Mouse (Mus musculus) spleen, adult 12 weeks (tissue): Measurements from ENCODE around the gene Rnf149.
"Not testable (repeated sequence)": the region's sequence is repeated elsewhere in the genome, so short reads cannot be mapped to it uniquely, and the experiment has no call there.

Source experiments
- DNase-seq: peaks from one replicate; pipeline ENCODE4 v3.0.0; 2022; ENCODE audit warnings: low spot score

Gene Rnf149

DNA sequence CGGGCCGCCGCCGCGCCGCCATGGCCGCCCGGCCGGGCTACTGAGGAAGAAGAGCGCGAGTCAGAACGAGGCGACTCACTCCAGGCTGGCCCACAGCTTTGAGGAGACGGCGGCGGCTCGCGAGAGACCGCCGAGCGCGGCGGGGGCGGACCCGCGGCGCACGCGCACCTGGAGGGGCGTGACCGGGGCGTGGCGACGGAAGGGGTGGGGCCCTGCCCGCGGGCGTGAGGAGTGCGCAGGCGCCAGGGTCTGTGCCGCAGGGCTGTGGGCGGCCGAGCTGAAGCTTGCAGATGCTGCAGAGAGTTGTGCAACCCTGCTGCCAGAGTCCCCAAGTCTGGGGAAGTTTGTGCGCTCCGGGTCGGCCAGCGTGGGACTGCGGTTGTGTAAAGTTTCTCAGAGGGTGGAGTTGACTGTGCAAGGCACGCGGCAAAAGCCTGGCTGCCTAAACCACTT is at the start of gene Rnf149:
TSS of gene Rnf149 (minus strand) at position 153 of the 453 bp plus-strand sequence.
- peak; percentile 92 for DNase-seq

GRCm38 (mm10) chr1:39625491-39625890 is 48.3 kb upstream of the Rnf149 start:
- no peak for DNase-seq

GRCm38 (mm10) chr1:39623729-39624128 is 46.5 kb upstream of the Rnf149 start:
- no peak for DNase-seq

DNA sequence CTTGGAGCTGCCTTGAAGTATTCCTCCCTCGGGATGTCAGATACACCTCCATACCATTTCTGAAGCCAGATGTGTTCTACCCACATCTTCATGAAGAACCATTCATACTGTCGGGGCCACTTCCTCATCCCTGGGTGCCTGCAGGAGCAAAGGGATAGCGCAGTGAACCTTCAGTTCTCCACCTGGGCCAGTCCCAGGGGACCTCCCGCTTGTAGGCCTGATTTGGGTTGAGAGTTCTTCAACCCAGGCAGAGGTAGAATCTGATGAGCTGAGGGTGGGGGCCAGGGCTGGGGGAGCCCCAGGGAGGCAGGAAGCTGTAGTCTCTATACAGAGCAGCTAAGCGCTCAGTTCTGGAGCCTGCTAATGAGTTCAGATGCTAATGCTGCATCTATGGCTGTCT is 45.9 kb upstream of the Rnf149 start:
- DNase-seq: no peak

DNA sequence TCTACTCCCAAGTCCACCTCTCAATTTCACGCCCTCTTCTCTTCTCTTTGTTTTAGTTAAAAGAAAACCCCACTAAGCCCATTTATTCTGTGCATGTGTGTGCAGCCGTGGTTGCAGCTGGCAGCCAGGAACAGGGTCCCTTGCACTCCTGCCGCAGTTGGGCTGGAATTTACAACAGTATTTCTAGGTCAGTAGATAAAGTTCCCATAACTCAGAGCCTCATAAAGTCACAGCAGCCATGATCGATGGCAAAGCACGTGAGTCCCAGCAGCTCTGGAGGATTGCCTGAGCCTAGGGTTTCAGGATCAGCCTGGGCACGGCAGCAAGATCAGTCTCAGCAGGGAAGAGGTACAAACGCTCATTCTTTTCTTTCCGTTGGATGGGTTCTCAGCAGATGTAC is 41.3 kb upstream of the Rnf149 start:
- no peak for DNase-seq

- DNase-seq: no peak
Measured at GRCm38 (mm10) chr1:39615526-39615925, 38.3 kb upstream of the Rnf149 start.

GRCm38 (mm10) chr1:39614462-39615279 is 37.5 kb upstream of the Rnf149 start:
- DNase-seq: peak; percentile 23

GRCm38 (mm10) chr1:39613061-39613460 is 35.9 kb upstream of the Rnf149 start:
- DNase-seq: no peak

DNA sequence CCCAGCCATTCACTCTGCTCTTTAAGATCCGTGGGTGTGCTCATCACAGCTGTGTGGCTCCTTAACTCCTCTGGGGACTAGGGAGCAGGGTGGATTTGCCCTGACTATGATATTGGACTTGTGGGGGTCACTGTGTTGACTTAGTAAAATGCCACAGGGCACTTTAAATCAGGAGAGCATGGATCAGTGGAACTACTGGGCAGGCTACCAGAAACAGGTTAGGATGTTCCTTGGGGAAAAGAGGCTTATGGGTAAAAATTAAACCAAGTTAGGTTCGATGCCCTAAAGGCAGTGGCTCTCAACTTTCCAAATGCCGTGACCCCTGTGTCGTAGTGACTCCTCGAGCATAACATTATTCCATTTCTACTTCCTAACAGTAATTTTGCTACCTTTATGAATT is 35.3 kb upstream of the Rnf149 start:
- no peak for DNase-seq

GRCm38 (mm10) chr1:39608534-39608933 is 31.3 kb upstream of the Rnf149 start:
- DNase-seq: no peak

- no peak for DNase-seq
Measured at GRCm38 (mm10) chr1:39602477-39602876, 25.3 kb upstream of the Rnf149 start.

DNA sequence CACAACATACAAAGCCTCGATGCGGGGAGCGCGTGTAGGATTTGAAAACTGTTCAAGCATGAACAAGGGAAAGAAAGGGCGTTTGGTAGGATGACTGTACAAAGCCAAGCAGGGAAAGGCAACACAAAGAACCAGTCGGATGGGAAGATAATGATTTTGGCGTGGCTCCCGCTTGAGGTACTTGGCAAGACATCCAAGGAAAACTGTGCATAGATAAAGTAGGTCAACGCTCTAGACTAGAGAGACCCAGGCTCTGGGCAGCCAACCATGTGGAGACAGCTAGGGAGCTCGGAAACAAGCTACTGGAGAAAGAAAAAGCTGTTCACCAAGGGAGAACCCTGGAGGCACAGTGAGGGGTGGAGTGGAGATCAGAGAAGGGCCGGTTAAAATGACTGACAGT is 21.5 kb upstream of the Rnf149 start:
- DNase-seq: no peak

DNA sequence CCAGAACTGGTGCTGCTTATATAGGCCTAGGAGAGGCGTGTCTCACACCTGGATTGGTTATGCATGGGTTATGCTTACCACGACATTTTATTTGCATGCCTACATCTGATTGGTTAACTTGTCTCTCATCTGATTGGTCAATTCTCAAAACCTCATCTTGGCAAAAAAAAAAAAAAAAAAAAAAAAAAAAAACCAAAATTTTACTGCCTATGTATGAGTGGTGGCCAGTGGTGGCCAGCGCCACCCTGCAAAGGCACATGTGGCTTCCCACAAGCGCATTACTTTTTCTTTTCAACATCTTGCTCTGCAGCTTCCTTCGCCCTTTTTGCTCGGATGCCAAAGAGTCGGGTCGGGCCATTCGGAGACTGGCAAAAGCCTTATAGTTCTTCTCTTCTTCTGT is 19.9 kb upstream of the Rnf149 start:
- not testable (repeated sequence) for DNase-seq

- no peak for DNase-seq
Measured at GRCm38 (mm10) chr1:39593836-39594235, 16.6 kb upstream of the Rnf149 start.

GRCm38 (mm10) chr1:39592090-39592489 is 14.9 kb upstream of the Rnf149 start:
- no peak for DNase-seq

DNA sequence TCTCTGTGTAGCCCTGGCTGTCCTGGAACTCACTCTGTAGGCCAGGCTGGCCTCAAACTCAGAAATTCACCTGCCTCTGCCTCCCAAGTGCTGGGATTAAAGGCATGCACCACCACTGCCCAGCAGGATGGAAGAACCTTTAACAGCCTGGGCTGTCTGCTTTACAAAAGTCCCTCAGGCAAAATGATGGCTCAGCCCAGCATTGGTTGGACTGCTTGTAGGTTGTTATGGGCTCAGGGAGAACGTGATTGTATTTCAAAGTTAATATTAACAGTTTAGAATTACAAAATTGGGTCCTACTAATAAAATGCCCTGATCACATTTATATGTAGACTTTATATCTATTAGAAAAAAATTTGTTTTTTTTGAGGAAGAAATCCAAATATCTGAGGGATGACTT is 14.4 kb upstream of the Rnf149 start:
- not testable (repeated sequence) for DNase-seq

DNA sequence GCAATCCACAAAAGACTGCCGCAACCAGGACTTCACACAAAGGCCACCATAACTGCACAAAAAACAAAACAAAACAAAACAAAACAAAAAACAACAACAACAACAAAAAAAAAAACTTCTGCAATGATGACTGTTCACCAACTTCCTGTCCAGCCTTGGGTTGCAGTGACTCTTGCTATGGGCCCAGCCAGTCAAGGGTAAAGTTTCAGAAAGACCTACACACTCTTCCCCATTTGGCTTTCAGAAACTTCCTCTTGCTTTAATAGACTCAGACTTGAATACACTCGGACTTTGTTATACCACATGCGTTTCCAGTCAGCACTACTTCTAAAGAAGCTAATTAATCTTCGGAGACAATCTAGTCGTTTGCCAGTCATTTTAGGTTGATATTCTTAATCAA is 13.0 kb upstream of the Rnf149 start:
- no peak for DNase-seq

DNA sequence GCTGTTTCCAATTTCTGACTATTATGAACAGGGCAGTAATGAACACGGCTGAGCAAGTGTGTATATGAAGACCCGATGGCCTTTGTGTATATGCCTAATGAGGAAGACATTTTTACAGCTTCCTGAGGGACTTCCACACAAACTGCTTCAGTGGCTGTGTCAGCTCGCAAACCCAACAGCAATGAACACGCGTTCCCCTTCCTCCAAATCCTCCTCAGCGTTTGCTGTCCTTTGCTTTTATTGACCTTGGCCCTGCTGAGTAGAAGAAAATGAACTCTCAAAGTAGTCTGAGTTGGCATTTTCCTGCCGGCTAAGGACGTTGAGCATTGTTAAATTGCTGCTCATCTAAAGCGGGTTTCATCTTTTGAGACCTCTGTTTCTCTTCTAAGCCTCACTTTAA is 8.2 kb upstream of the Rnf149 start:
- no peak for DNase-seq

- no peak for DNase-seq
Measured at GRCm38 (mm10) chr1:39583173-39583572, 6.0 kb upstream of the Rnf149 start.

- no peak for DNase-seq
Measured at GRCm38 (mm10) chr1:39581215-39581614, 4.0 kb upstream of the Rnf149 start.

DNA sequence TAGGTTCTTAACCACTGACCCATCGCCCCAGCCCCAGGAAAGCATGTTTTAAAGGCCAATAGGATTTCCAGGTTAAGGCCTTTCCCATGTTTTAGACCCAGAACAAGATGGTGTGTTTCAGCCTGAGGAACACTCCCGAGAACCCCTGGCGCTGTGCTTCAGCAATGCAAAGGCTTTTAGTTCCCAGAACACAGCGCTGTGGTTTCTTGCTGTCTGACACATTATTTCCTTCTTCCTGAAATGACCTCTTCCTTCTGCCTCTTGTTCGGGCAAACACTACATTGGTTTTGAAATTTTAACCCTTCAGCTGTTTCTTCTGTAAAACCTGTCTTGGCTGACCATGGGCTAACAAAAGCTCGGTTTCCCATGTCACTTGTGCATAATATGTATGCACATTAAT is 1.9 kb upstream of the Rnf149 start:
- no peak for DNase-seq

DNA sequence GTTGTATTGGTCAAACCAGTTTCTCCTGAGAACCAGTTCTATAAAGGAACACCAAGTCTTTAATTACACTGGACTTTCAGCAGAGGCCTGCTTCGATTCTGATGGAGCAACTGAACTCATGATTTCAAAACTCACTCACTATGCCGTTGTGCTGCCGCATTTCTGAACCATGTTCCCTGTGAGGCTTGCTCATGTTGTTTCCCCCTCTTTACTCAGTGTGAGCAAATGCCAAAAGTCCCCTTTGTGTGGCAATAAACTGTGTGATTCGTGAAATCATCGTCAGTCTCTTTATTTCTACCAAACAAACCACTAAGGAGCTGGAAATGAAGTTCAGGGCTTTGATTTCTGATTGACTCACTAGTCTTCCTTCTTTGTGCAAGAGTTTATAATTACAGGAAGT is 1.2 kb upstream of the Rnf149 start:
- DNase-seq: no peak

GRCm38 (mm10) chr1:39576431-39577243 is 568 bp downstream of the Rnf149 start:
- DNase-seq: peak; percentile 44
